Mouse (Mus musculus): Measurements from ENCODE around the gene Eif4b. TPM values are rescaled to one million over a fixed set of nuclear protein-coding genes. Genes with fewer than 3 reads are reported as not detected.

The Eif4b gene
- total and polyA plus RNA-seq, 2 experiments: 73.8 to 130 TPM

- H3K79me2 ChIP-seq (ENCODE audit: control insufficient read depth, insufficient read depth, low read length): no peaks in the 10 kb centered on the region
- H3K9ac ChIP-seq (ENCODE audit: low read depth, low read length): peak overlapping the region; percentile 90
- H3K27me3 ChIP-seq (ENCODE audit: control insufficient read depth, insufficient read depth, low read length): no peaks in the 10 kb centered on the region
- H3K36me3 ChIP-seq (ENCODE audit: control insufficient read depth, insufficient read depth, low read length): peaks cover 14% of the 10 kb centered on the region
- WGBS: 31% methylated on average over 8 of the region's 8 CpGs
- peak overlapping the region; percentile 92 for H3K27ac ChIP-seq (replicated peaks; ENCODE audit: insufficient read depth, low read depth, low read length)
- peaks cover 40% of the 10 kb centered on the region for H3K4me1 ChIP-seq (ENCODE audit: control insufficient read depth, insufficient read depth, low read length)
- no peak for DNase-seq (ENCODE audit: extremely low read depth, low read depth, low spot score)
- TF ChIP-seq CTCF (IDR thresholded peaks at IDR 0.05; ENCODE audit: low read depth, low read length) (no peak), POLR2A (IDR thresholded peaks at IDR 0.05; ENCODE audit: extremely low read depth, insufficient read depth, low read length) (no peak)
- H3K4me3 ChIP-seq (ENCODE audit: insufficient read depth, low read depth, low read length): peak overlapping the region; percentile 85
Observed at GRCm38 (mm10) chr15:102099771-102100160, 26.2 kb downstream of the Eif4b start.

GRCm38 (mm10) chr15:102100161-102100981 is 26.8 kb downstream of the Eif4b start, which contains the start of gene Tns2:
Tns2 (plus strand) TSS chr15:102100413.
- peaks cover 8% of the 10 kb centered on the region for H3K36me3 ChIP-seq (ENCODE audit: control insufficient read depth, insufficient read depth, low read length)
- peak within 1 kb of the TSS; percentile 92 for H3K27ac ChIP-seq (replicated peaks; ENCODE audit: insufficient read depth, low read depth, low read length)
- H3K9ac ChIP-seq (ENCODE audit: low read depth, low read length): peak within 1 kb of the TSS; percentile 90
- no peaks in the 10 kb centered on the region for H3K79me2 ChIP-seq (ENCODE audit: control insufficient read depth, insufficient read depth, low read length)
- peak; percentile 94 for DNase-seq (ENCODE audit: extremely low read depth, low read depth, low spot score)
- under 1% methylated on average over 50 of the region's 82 CpGs for WGBS
- no peaks in the 10 kb centered on the region for H3K27me3 ChIP-seq (ENCODE audit: control insufficient read depth, insufficient read depth, low read length)
- TF ChIP-seq POLR2A (IDR thresholded peaks at IDR 0.05; ENCODE audit: extremely low read depth, insufficient read depth, low read length) (peak; percentile 82), CTCF (IDR thresholded peaks at IDR 0.05; ENCODE audit: low read depth, low read length) (peak; percentile 32; the same call in 1 of the 2 replicates)
- peaks cover 40% of the 10 kb centered on the region for H3K4me1 ChIP-seq (ENCODE audit: control insufficient read depth, insufficient read depth, low read length)
- H3K4me3 ChIP-seq (ENCODE audit: insufficient read depth, low read depth, low read length): peak within 1 kb of the TSS; percentile 85

- Histone ChIP-seq H3K9ac (ENCODE audit: low read depth, low read length) (peak overlapping the region; percentile 55), H3K27me3 (ENCODE audit: control insufficient read depth, insufficient read depth, low read length) (no peaks in the 10 kb centered on the region)
Observed at GRCm38 (mm10) chr15:102100996-102101671, 27.6 kb downstream of the Eif4b start.

GRCm38 (mm10) chr15:102101672-102102541 is 28.3 kb downstream of the Eif4b start:
- Histone ChIP-seq H3K27ac (replicated peaks; ENCODE audit: insufficient read depth, low read depth, low read length) (peak overlapping the region; percentile 92), H3K9ac (ENCODE audit: low read depth, low read length) (peak overlapping the region; percentile 77), H3K36me3 (ENCODE audit: control insufficient read depth, insufficient read depth, low read length) (peaks cover 3% of the 10 kb centered on the region; the same call in 1 of the 2 replicates), H3K4me1 (ENCODE audit: control insufficient read depth, insufficient read depth, low read length) (peaks cover 53% of the 10 kb centered on the region), H3K27me3 (ENCODE audit: control insufficient read depth, insufficient read depth, low read length) (no peaks in the 10 kb centered on the region), H3K79me2 (ENCODE audit: control insufficient read depth, insufficient read depth, low read length) (peaks cover 5% of the 10 kb centered on the region; the same call in 1 of the 2 replicates), H3K4me3 (ENCODE audit: insufficient read depth, low read depth, low read length) (peak overlapping the region; percentile 65)
- DNase-seq (ENCODE audit: extremely low read depth, low read depth, low spot score): peak; percentile 58
- TF ChIP-seq POLR2A (IDR thresholded peaks at IDR 0.05; ENCODE audit: extremely low read depth, insufficient read depth, low read length) (no peak), CTCF (IDR thresholded peaks at IDR 0.05; ENCODE audit: low read depth, low read length) (no peak)
- 40% methylated on average over 11 of the region's 11 CpGs for WGBS

More at GRCm38 (mm10) chr15:102100996-102101671, 27.6 kb downstream of the Eif4b start:
- Histone ChIP-seq H3K27ac (replicated peaks; ENCODE audit: insufficient read depth, low read depth, low read length) (peak overlapping the region; percentile 92), H3K36me3 (ENCODE audit: control insufficient read depth, insufficient read depth, low read length) (peaks cover under 1% of the 10 kb centered on the region; the same call in 1 of the 2 replicates), H3K4me3 (ENCODE audit: insufficient read depth, low read depth, low read length) (peak overlapping the region; percentile 85), H3K4me1 (ENCODE audit: control insufficient read depth, insufficient read depth, low read length) (peaks cover 46% of the 10 kb centered on the region), H3K79me2 (ENCODE audit: control insufficient read depth, insufficient read depth, low read length) (peaks cover 5% of the 10 kb centered on the region; the same call in 1 of the 2 replicates)
- 13% methylated on average over 10 of the region's 10 CpGs for WGBS
- DNase-seq (ENCODE audit: extremely low read depth, low read depth, low spot score): peak; percentile 62
- TF ChIP-seq POLR2A (IDR thresholded peaks at IDR 0.05; ENCODE audit: extremely low read depth, insufficient read depth, low read length) (no peak), CTCF (IDR thresholded peaks at IDR 0.05; ENCODE audit: low read depth, low read length) (peak; percentile 43)

- DNase-seq (ENCODE audit: extremely low read depth, low read depth, low spot score): no peak
- H3K9ac ChIP-seq (ENCODE audit: low read depth, low read length): peak overlapping the region; percentile 77
- H3K4me1 ChIP-seq (ENCODE audit: control insufficient read depth, insufficient read depth, low read length): peaks cover 49% of the 10 kb centered on the region
- peaks cover 8% of the 10 kb centered on the region for H3K36me3 ChIP-seq (ENCODE audit: control insufficient read depth, insufficient read depth, low read length)
- 8% methylated on average over 6 of the region's 6 CpGs for WGBS
- TF ChIP-seq POLR2A (IDR thresholded peaks at IDR 0.05; ENCODE audit: extremely low read depth, insufficient read depth, low read length): peak; percentile 38; the same call in 1 of the 2 replicates
- TF ChIP-seq CTCF (IDR thresholded peaks at IDR 0.05; ENCODE audit: low read depth, low read length): no peak
- H3K79me2 ChIP-seq (ENCODE audit: control insufficient read depth, insufficient read depth, low read length): peaks cover 5% of the 10 kb centered on the region; the same call in 1 of the 2 replicates
- H3K4me3 ChIP-seq (ENCODE audit: insufficient read depth, low read depth, low read length): peak overlapping the region; percentile 65
- peak overlapping the region; percentile 92 for H3K27ac ChIP-seq (replicated peaks; ENCODE audit: insufficient read depth, low read depth, low read length)
- H3K27me3 ChIP-seq (ENCODE audit: control insufficient read depth, insufficient read depth, low read length): no peaks in the 10 kb centered on the region
Observed at GRCm38 (mm10) chr15:102102548-102103121, 29.1 kb downstream of the Eif4b start.
